Mouse (Mus musculus): ENCODE measurements around the gene Zg16. TPM values are rescaled to one million over a fixed set of nuclear protein-coding genes. Genes with fewer than 3 reads are reported as not detected.

The Zg16 gene
- polyA plus RNA-seq, 1 experiment from 2014 or later, result not detected

- H3K4me3 ChIP-seq (ENCODE audit: low read length), result no peak overlapping the region
- H3K27me3 ChIP-seq (replicated peaks; ENCODE audit: control insufficient read depth, insufficient read depth, low read length), result no peaks in the 10 kb centered on the region
- H3K4me2 ChIP-seq (ENCODE audit: low read length), result no peak overlapping the region
- H3K9ac ChIP-seq (ENCODE audit: low read depth, low read length), result no peak overlapping the region
- no peak overlapping the region for H3K27ac ChIP-seq (ENCODE audit: low read depth, low read length)
- H3K36me3 ChIP-seq (ENCODE audit: control insufficient read depth, insufficient read depth, low read length), result no peaks in the 10 kb centered on the region; the same call in 1 of the 2 replicates
- WGBS, result 93% methylated on average over 12 of the region's 12 CpGs
- no peaks in the 10 kb centered on the region for H3K9me3 ChIP-seq (ENCODE audit: control insufficient read depth, low read length)
- ATAC-seq, result no peak
- H3K4me1 ChIP-seq (ENCODE audit: control insufficient read depth, insufficient read depth, low read depth, low read length), result peaks cover 40% of the 10 kb centered on the region
Measured at GRCm38 (mm10) chr7:127014993-127015392, 72.1 kb downstream of the Zg16 start.

- Histone ChIP-seq H3K4me1 (ENCODE audit: control insufficient read depth, insufficient read depth, low read depth, low read length) (peaks cover 34% of the 10 kb centered on the region), H3K27me3 (replicated peaks; ENCODE audit: control insufficient read depth, insufficient read depth, low read length) (no peaks in the 10 kb centered on the region), H3K4me2 (ENCODE audit: low read length) (peak within 1 kb of the TSS; percentile 38), H3K9me3 (ENCODE audit: control insufficient read depth, low read length) (no peaks in the 10 kb centered on the region), H3K36me3 (ENCODE audit: control insufficient read depth, insufficient read depth, low read length) (no peaks in the 10 kb centered on the region; the same call in 1 of the 2 replicates), H3K9ac (ENCODE audit: low read depth, low read length) (peak within 1 kb of the TSS; percentile 0; the same call in 1 of the 2 replicates), H3K4me3 (ENCODE audit: low read length) (peak within 1 kb of the TSS; percentile 29), H3K27ac (ENCODE audit: low read depth, low read length) (no peak within 1 kb of the TSS)
- 74% methylated on average over 11 of the region's 11 CpGs for WGBS
- ATAC-seq, result no peak
Measured at GRCm38 (mm10) chr7:127014320-127014719, 72.8 kb downstream of the Zg16 start, which contains the start of gene Mvp. Mvp (minus strand) TSS chr7:127014621.

GRCm38 (mm10) chr7:127013385-127013784 is 73.7 kb downstream of the Zg16 start:
- peaks cover 25% of the 10 kb centered on the region for H3K4me1 ChIP-seq (ENCODE audit: control insufficient read depth, insufficient read depth, low read depth, low read length)
- H3K36me3 ChIP-seq (ENCODE audit: control insufficient read depth, insufficient read depth, low read length), result no peaks in the 10 kb centered on the region; the same call in 1 of the 2 replicates
- no peak for ATAC-seq
- 96% methylated on average over 6 of the region's 6 CpGs for WGBS
- no peaks in the 10 kb centered on the region for H3K27me3 ChIP-seq (replicated peaks; ENCODE audit: control insufficient read depth, insufficient read depth, low read length)
- H3K9ac ChIP-seq (ENCODE audit: low read depth, low read length), result no peak overlapping the region
- H3K27ac ChIP-seq (ENCODE audit: low read depth, low read length), result no peak overlapping the region
- H3K9me3 ChIP-seq (ENCODE audit: control insufficient read depth, low read length), result no peaks in the 10 kb centered on the region
- H3K4me3 ChIP-seq (ENCODE audit: low read length), result no peak overlapping the region
- no peak overlapping the region for H3K4me2 ChIP-seq (ENCODE audit: low read length)

GRCm38 (mm10) chr7:127012845-127013244 is 74.3 kb downstream of the Zg16 start:
- Histone ChIP-seq H3K9me3 (ENCODE audit: control insufficient read depth, low read length) (no peaks in the 10 kb centered on the region), H3K27ac (ENCODE audit: low read depth, low read length) (no peak overlapping the region), H3K4me2 (ENCODE audit: low read length) (no peak overlapping the region), H3K4me1 (ENCODE audit: control insufficient read depth, insufficient read depth, low read depth, low read length) (peaks cover 19% of the 10 kb centered on the region), H3K36me3 (ENCODE audit: control insufficient read depth, insufficient read depth, low read length) (no peaks in the 10 kb centered on the region; the same call in 1 of the 2 replicates), H3K4me3 (ENCODE audit: low read length) (no peak overlapping the region), H3K9ac (ENCODE audit: low read depth, low read length) (no peak overlapping the region), H3K27me3 (replicated peaks; ENCODE audit: control insufficient read depth, insufficient read depth, low read length) (no peaks in the 10 kb centered on the region)
- WGBS, result 95% methylated on average over 10 of the region's 10 CpGs
- no peak for ATAC-seq

GRCm38 (mm10) chr7:127012374-127012773 is 74.8 kb downstream of the Zg16 start:
- ATAC-seq, result no peak
- WGBS, result 92% methylated on average over 6 of the region's 6 CpGs

GRCm38 (mm10) chr7:127011717-127012116 is 75.4 kb downstream of the Zg16 start:
- H3K27me3 ChIP-seq (replicated peaks; ENCODE audit: control insufficient read depth, insufficient read depth, low read length), result no peaks in the 10 kb centered on the region
- no peaks in the 10 kb centered on the region for H3K9me3 ChIP-seq (ENCODE audit: control insufficient read depth, low read length)
- ATAC-seq, result no peak
- H3K4me3 ChIP-seq (ENCODE audit: low read length), result no peak overlapping the region
- no peak overlapping the region for H3K9ac ChIP-seq (ENCODE audit: low read depth, low read length)
- peaks cover 16% of the 10 kb centered on the region for H3K4me1 ChIP-seq (ENCODE audit: control insufficient read depth, insufficient read depth, low read depth, low read length)
- H3K4me2 ChIP-seq (ENCODE audit: low read length), result no peak overlapping the region
- H3K27ac ChIP-seq (ENCODE audit: low read depth, low read length), result no peak overlapping the region
- WGBS, result 82% methylated on average over 2 of the region's 2 CpGs
- no peaks in the 10 kb centered on the region; the same call in 1 of the 2 replicates for H3K36me3 ChIP-seq (ENCODE audit: control insufficient read depth, insufficient read depth, low read length)

More at GRCm38 (mm10) chr7:127012374-127012773, 74.8 kb downstream of the Zg16 start:
- Histone ChIP-seq H3K4me3 (ENCODE audit: low read length) (no peak overlapping the region), H3K36me3 (ENCODE audit: control insufficient read depth, insufficient read depth, low read length) (no peaks in the 10 kb centered on the region; the same call in 1 of the 2 replicates), H3K4me2 (ENCODE audit: low read length) (no peak overlapping the region), H3K4me1 (ENCODE audit: control insufficient read depth, insufficient read depth, low read depth, low read length) (peaks cover 16% of the 10 kb centered on the region), H3K27ac (ENCODE audit: low read depth, low read length) (no peak overlapping the region), H3K27me3 (replicated peaks; ENCODE audit: control insufficient read depth, insufficient read depth, low read length) (no peaks in the 10 kb centered on the region), H3K9ac (ENCODE audit: low read depth, low read length) (no peak overlapping the region), H3K9me3 (ENCODE audit: control insufficient read depth, low read length) (no peaks in the 10 kb centered on the region)

- WGBS, result 95% methylated on average over 2 of the region's 2 CpGs
- Histone ChIP-seq H3K27me3 (replicated peaks; ENCODE audit: control insufficient read depth, insufficient read depth, low read length) (no peaks in the 10 kb centered on the region), H3K9ac (ENCODE audit: low read depth, low read length) (no peak overlapping the region), H3K27ac (ENCODE audit: low read depth, low read length) (no peak overlapping the region), H3K36me3 (ENCODE audit: control insufficient read depth, insufficient read depth, low read length) (no peaks in the 10 kb centered on the region; the same call in 1 of the 2 replicates), H3K4me3 (ENCODE audit: low read length) (no peak overlapping the region), H3K4me1 (ENCODE audit: control insufficient read depth, insufficient read depth, low read depth, low read length) (peaks cover 15% of the 10 kb centered on the region), H3K4me2 (ENCODE audit: low read length) (no peak overlapping the region), H3K9me3 (ENCODE audit: control insufficient read depth, low read length) (no peaks in the 10 kb centered on the region)
- ATAC-seq, result no peak
Measured at GRCm38 (mm10) chr7:127011051-127011450, 76.1 kb downstream of the Zg16 start.

GRCm38 (mm10) chr7:127009307-127010085 is 77.6 kb downstream of the Zg16 start:
- H3K4me1 ChIP-seq (ENCODE audit: control insufficient read depth, insufficient read depth, low read depth, low read length), result peaks cover 6% of the 10 kb centered on the region
- no peak overlapping the region for H3K9ac ChIP-seq (ENCODE audit: low read depth, low read length)
- H3K4me3 ChIP-seq (ENCODE audit: low read length), result no peak overlapping the region
- no peaks in the 10 kb centered on the region for H3K36me3 ChIP-seq (ENCODE audit: control insufficient read depth, insufficient read depth, low read length)
- H3K9me3 ChIP-seq (ENCODE audit: control insufficient read depth, low read length), result no peaks in the 10 kb centered on the region
- ATAC-seq, result no peak
- H3K27me3 ChIP-seq (replicated peaks; ENCODE audit: control insufficient read depth, insufficient read depth, low read length), result no peaks in the 10 kb centered on the region
- 81% methylated on average over 17 of the region's 17 CpGs for WGBS
- H3K4me2 ChIP-seq (ENCODE audit: low read length), result no peak overlapping the region
- H3K27ac ChIP-seq (ENCODE audit: low read depth, low read length), result peak overlapping the region; percentile 54; the same call in 1 of the 2 replicates

- peak; percentile 82 for ATAC-seq
- H3K4me2 ChIP-seq (ENCODE audit: low read length), result no peak overlapping the region
- H3K27me3 ChIP-seq (replicated peaks; ENCODE audit: control insufficient read depth, insufficient read depth, low read length), result no peaks in the 10 kb centered on the region
- H3K9ac ChIP-seq (ENCODE audit: low read depth, low read length), result peak overlapping the region; percentile 10; the same call in 1 of the 2 replicates
- no peaks in the 10 kb centered on the region for H3K36me3 ChIP-seq (ENCODE audit: control insufficient read depth, insufficient read depth, low read length)
- 50% methylated on average over 9 of the region's 9 CpGs for WGBS
- H3K9me3 ChIP-seq (ENCODE audit: control insufficient read depth, low read length), result no peaks in the 10 kb centered on the region
- peak overlapping the region; percentile 54 for H3K27ac ChIP-seq (ENCODE audit: low read depth, low read length)
- H3K4me1 ChIP-seq (ENCODE audit: control insufficient read depth, insufficient read depth, low read depth, low read length), result no peaks in the 10 kb centered on the region; the same call in 1 of the 2 replicates
- no peak overlapping the region for H3K4me3 ChIP-seq (ENCODE audit: low read length)
Measured at GRCm38 (mm10) chr7:127008239-127009019, 78.7 kb downstream of the Zg16 start.

Measured in hindbrain, embryonic 16.5 days (tissue).